Mouse (Mus musculus) MEL (cell line): ENCODE measurements at regions not wholly inside any gene's neighbourhood (a gene's known extent, or its start where the extent isn't known, plus 50 kb on each side); places are given as distances from the start of the nearest gene placed in this dataset.

Source experiments
- DNase-seq: peaks from one replicate; pipeline ENCODE4 v3.0.0; 2011; ENCODE audit warnings: low read depth, low spot score
- H3K27ac ChIP-seq: 2 replicates; pipeline ENCODE4 v1.5.1; 2012; ENCODE audit warnings: low read depth, mild to moderate bottlenecking, control low read depth, low read length, moderate library complexity; ENCODE audit not compliant: control insufficient read depth
- H3K27me3 ChIP-seq, 2 experiments: fragments of 150-350 bp in 1 of 2; sonication (generic) in 1 of 2; 2 replicates each; pipeline ENCODE4 v1.6.1; 2012; ENCODE audit warnings: low read length in 2 of 2, mild to moderate bottlenecking in 2 of 2, improper control_type of control experiment in 1 of 2, moderate library complexity in 1 of 2; ENCODE audit not compliant: insufficient read depth in 2 of 2, control insufficient read depth in 1 of 2
- H3K36me3 ChIP-seq, 2 experiments: 2 replicates each; pipeline ENCODE4 v1.6.1; 2012 to 2014; ENCODE audit warnings: low read length in 2 of 2, improper control_type of control experiment in 1 of 2, inconsistent platforms in 1 of 2, mild to moderate bottlenecking in 1 of 2; ENCODE audit not compliant: insufficient read depth in 2 of 2, control insufficient read depth in 1 of 2
- H3K4me1 ChIP-seq, 2 experiments: fragments of 150-350 bp in 1 of 2; sonication (generic) in 1 of 2; 2 replicates each; pipeline ENCODE4 v1.6.1; 2012; ENCODE audit warnings: low read length in 2 of 2, improper control_type of control experiment in 1 of 2, mild to moderate bottlenecking in 1 of 2; ENCODE audit not compliant: insufficient read depth in 2 of 2, control insufficient read depth in 1 of 2
- H3K4me3 ChIP-seq, 2 experiments: fragments of 150-350 bp in 1 of 2; sonication (generic) in 1 of 2; 2 replicates each; pipeline ENCODE4 v1.5.1; 2012; ENCODE audit warnings: low read depth in 2 of 2, low read length in 2 of 2, mild to moderate bottlenecking in 2 of 2, moderate library complexity in 2 of 2, control low read depth in 1 of 2, improper control_type of control experiment in 1 of 2; ENCODE audit not compliant: control insufficient read depth in 1 of 2, insufficient read depth in 1 of 2
- H3K79me2 ChIP-seq: 2 replicates; pipeline ENCODE4 v1.6.1; 2012; ENCODE audit warnings: mild to moderate bottlenecking, low read length, moderate library complexity; ENCODE audit not compliant: control insufficient read depth, poor library complexity, insufficient read depth
- H3K9ac ChIP-seq: 2 replicates; pipeline ENCODE4 v1.6.1; 2012; ENCODE audit warnings: low read depth, mild to moderate bottlenecking, control low read depth, low read length, moderate library complexity; ENCODE audit not compliant: control insufficient read depth, poor library complexity, severe bottlenecking
- H3K9me3 ChIP-seq: fragments of 150-350 bp; sonication (generic); replicated peaks from 2 replicates; pipeline ENCODE4 v1.6.1; 2012; ENCODE audit warnings: mild to moderate bottlenecking, low read length, improper control_type of control experiment, moderate library complexity; ENCODE audit not compliant: insufficient read depth
- BHLHE40 ChIP-seq: IDR thresholded peaks from 2 replicates; pipeline ENCODE4 v1.6.1; 2012; ENCODE audit warnings: low read depth, mild to moderate bottlenecking, inconsistent platforms, low read length, improper control_type of control experiment, borderline replicate concordance
- CHD2 ChIP-seq: IDR thresholded peaks from 2 replicates; pipeline ENCODE4 v1.6.1; 2011; ENCODE audit warnings: low read length, improper control_type of control experiment
- ELF1 ChIP-seq: IDR thresholded peaks from 2 replicates; pipeline ENCODE4 v1.6.1; 2014; ENCODE audit warnings: low read depth, mild to moderate bottlenecking, inconsistent platforms, low read length, improper control_type of control experiment, moderate library complexity
- EP300 ChIP-seq, 2 experiments: IDR thresholded peaks; 2 replicates each; pipeline ENCODE4 v1.6.1; 2011; ENCODE audit warnings: improper control_type of control experiment in 2 of 2, low read length in 2 of 2, low read depth in 1 of 2, mild to moderate bottlenecking in 1 of 2
- ETS1 ChIP-seq: IDR thresholded peaks from 2 replicates; pipeline ENCODE4 v1.6.1; 2012; ENCODE audit warnings: low read depth, mild to moderate bottlenecking, inconsistent platforms, low read length, improper control_type of control experiment, moderate library complexity
- GABPA ChIP-seq: IDR thresholded peaks from 2 replicates; pipeline ENCODE4 v1.6.1; 2012; ENCODE audit warnings: low read depth, mild to moderate bottlenecking, inconsistent platforms, low read length, improper control_type of control experiment, moderate library complexity
- GATA1 ChIP-seq: IDR thresholded peaks from 2 replicates; pipeline ENCODE4 v1.6.1; 2011; ENCODE audit warnings: low read depth, low read length, improper control_type of control experiment
- KAT2A ChIP-seq: conservative IDR thresholded peaks from 2 replicates; pipeline ENCODE4 v1.6.1; 2012; ENCODE audit warnings: low read depth, low read length, improper control_type of control experiment, inconsistent platforms
- MAFK ChIP-seq: IDR thresholded peaks from 2 replicates; pipeline ENCODE4 v1.6.1; 2011; ENCODE audit warnings: low read depth, mild to moderate bottlenecking, low read length, improper control_type of control experiment, borderline replicate concordance
- MAX ChIP-seq: IDR thresholded peaks from 2 replicates; pipeline ENCODE4 v1.6.1; 2011; ENCODE audit warnings: low read length, improper control_type of control experiment
- MAZ ChIP-seq: IDR thresholded peaks from 2 replicates; pipeline ENCODE4 v1.6.1; 2012; ENCODE audit warnings: low read depth, mild to moderate bottlenecking, inconsistent platforms, low read length, improper control_type of control experiment
- MXI1 ChIP-seq: IDR thresholded peaks from 2 replicates; pipeline ENCODE4 v1.6.1; 2011; ENCODE audit warnings: mild to moderate bottlenecking, low read depth, low read length, improper control_type of control experiment
- MYB ChIP-seq: IDR thresholded peaks from 2 replicates; pipeline ENCODE4 v1.6.1; 2011; ENCODE audit warnings: mild to moderate bottlenecking, low read depth, low read length, improper control_type of control experiment
- NELFE ChIP-seq: IDR thresholded peaks from 2 replicates; pipeline ENCODE4 v1.6.1; 2011; ENCODE audit warnings: low read depth, low read length, improper control_type of control experiment
- POLR2A ChIP-seq, 2 experiments: IDR thresholded peaks; 2 replicates each; pipeline ENCODE4 v1.6.1; 2011 to 2012; ENCODE audit warnings: low read length in 2 of 2, mild to moderate bottlenecking in 2 of 2, control low read depth in 1 of 2, improper control_type of control experiment in 1 of 2, low read depth in 1 of 2, moderate library complexity in 1 of 2; ENCODE audit not compliant: control insufficient read depth in 1 of 2, insufficient read depth in 1 of 2, poor library complexity in 1 of 2
- POLR2AphosphoS5 ChIP-seq: IDR thresholded peaks from 2 replicates; pipeline ENCODE4 v1.6.1; 2012; ENCODE audit warnings: low read depth, borderline replicate concordance, mild to moderate bottlenecking, inconsistent platforms, low read length, moderate library complexity, mixed read lengths
- RAD21 ChIP-seq: IDR thresholded peaks from 2 replicates; pipeline ENCODE4 v1.6.1; 2011; ENCODE audit warnings: mild to moderate bottlenecking, low read depth, low read length, improper control_type of control experiment
- RCOR1 ChIP-seq: IDR thresholded peaks from 2 replicates; pipeline ENCODE4 v1.6.1; 2012; ENCODE audit warnings: low read depth, mild to moderate bottlenecking, inconsistent platforms, low read length, improper control_type of control experiment
- SMC3 ChIP-seq: IDR thresholded peaks from 2 replicates; pipeline ENCODE4 v1.6.1; 2011; ENCODE audit warnings: low read depth, low read length, improper control_type of control experiment
- ZKSCAN1 ChIP-seq: IDR thresholded peaks from 2 replicates; pipeline ENCODE4 v1.6.1; 2012; ENCODE audit warnings: low read depth, mild to moderate bottlenecking, inconsistent platforms, low read length, improper control_type of control experiment, moderate library complexity
- ZMIZ1 ChIP-seq: IDR thresholded peaks from 2 replicates; pipeline ENCODE4 v1.6.1; 2012; ENCODE audit warnings: low read depth, mild to moderate bottlenecking, inconsistent platforms, low read length, improper control_type of control experiment, moderate library complexity
- ZNF384 ChIP-seq: IDR thresholded peaks from 2 replicates; pipeline ENCODE4 v1.6.1; 2012; ENCODE audit warnings: low read depth, mild to moderate bottlenecking, inconsistent platforms, low read length, improper control_type of control experiment

DNA sequence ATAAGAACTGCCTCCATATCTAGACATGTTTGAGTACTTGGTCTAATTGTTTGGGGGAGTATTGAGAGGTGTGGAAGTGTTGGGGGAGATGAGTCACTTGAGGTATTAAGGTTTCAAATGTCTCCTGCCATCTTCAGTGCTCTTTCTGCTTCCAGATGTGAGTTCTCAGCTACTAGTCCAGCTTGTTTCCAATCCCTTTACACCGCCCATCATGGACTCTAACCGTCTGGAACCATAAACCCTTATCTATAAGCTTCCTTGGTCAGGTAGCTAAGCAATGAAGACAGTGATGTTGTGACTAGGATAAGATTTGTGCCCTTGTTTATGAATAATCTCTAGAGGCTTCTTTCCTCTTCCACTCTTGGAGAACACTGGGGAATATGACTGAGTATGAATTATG is 183.7 kb downstream of the Galc start:
- Histone ChIP-seq H3K9ac (no peak overlapping the region), H3K79me2 (no peaks in the 10 kb centered on the region), H3K27me3 (no peaks in the 10 kb centered on the region), H3K36me3 (no peaks in the 10 kb centered on the region), H3K4me1 (no peaks in the 10 kb centered on the region), H3K27ac (no peak overlapping the region), H3K4me3 (no peak overlapping the region), H3K9me3 (no peaks in the 10 kb centered on the region)
- no peak for TF ChIP-seq RAD21
- TF ChIP-seq SMC3, result no peak
- TF ChIP-seq ELF1, result no peak
- no peak for TF ChIP-seq MXI1
- TF ChIP-seq EP300 (IDR thresholded peaks at IDR 0.05; ENCODE audit: low read depth in 1 of 2, low read length in 2 of 2), result no peak
- no peak for TF ChIP-seq NELFE
- no peak for TF ChIP-seq CHD2
- TF ChIP-seq ZMIZ1, result no peak
- no peak for TF ChIP-seq ETS1
- TF ChIP-seq POLR2AphosphoS5, result no peak
- no peak for TF ChIP-seq BHLHE40
- no peak for TF ChIP-seq MYB
- no peak for TF ChIP-seq ZNF384
- DNase-seq, result no peak

GRCm38 (mm10) chr12:98069110-98069509 is 190.1 kb downstream of the Galc start:
- no peak for DNase-seq
- Histone ChIP-seq H3K27ac (no peak overlapping the region), H3K79me2 (no peaks in the 10 kb centered on the region)
- TF ChIP-seq RCOR1 (no peak), CHD2 (no peak), GATA1 (no peak), GABPA (no peak), POLR2A (IDR thresholded peaks at IDR 0.05; ENCODE audit: control insufficient read depth in 1 of 2, insufficient read depth in 1 of 2, low read depth in 1 of 2, low read length in 2 of 2, poor library complexity in 1 of 2) (no peak), ZKSCAN1 (no peak), MAZ (no peak), MAX (no peak), ZMIZ1 (no peak), KAT2A (no peak), EP300 (IDR thresholded peaks at IDR 0.05; ENCODE audit: low read depth in 1 of 2, low read length in 2 of 2) (no peak), MAFK (no peak)
- TF ChIP-seq, all 39 proteins: peak for 0
- Histone ChIP-seq H3K9ac (no peak overlapping the region), H3K4me1 (no peaks in the 10 kb centered on the region), H3K27me3 (no peaks in the 10 kb centered on the region), H3K4me3 (no peak overlapping the region), H3K9me3 (no peaks in the 10 kb centered on the region), H3K36me3 (no peaks in the 10 kb centered on the region)
